17 mouse cellular contexts compared by ENCODE assay signal in genomic region chr9:98642126-98642525, GRCm38 (mm10).
"Had no signal": no experiment of that assay in that cellular context is flagged by ENCODE, and none has a peak within 500 bp of the region (broad histone marks: within the 10 kb centered on the region; RNA-seq: fewer than 3 reads in every experiment).

No protein-coding gene starts in this region.

- H3K27ac ChIP-seq: kidney, embryonic 15.5 days; left cerebral cortex, adult 2 months; liver, embryonic 13.5 days had no signal

- DNase-seq: kidney, adult 11 months; kidney, adult 8-10 months; kidney, postnatal 10 days; kidney, postnatal 36 days; layer of hippocampus, postnatal 36 days; liver, embryonic 13.5 days; lung, adult 2 months; lung, postnatal 14 days; lung, postnatal 4 days; midbrain, embryonic 14.5 days; right cerebral cortex, adult 18-20 months; right cerebral cortex, postnatal 14 days; right cerebral cortex, postnatal 4 days; thymus, postnatal 25 days had no signal

- H3K4me1 ChIP-seq: kidney, embryonic 15.5 days; liver, embryonic 13.5 days had no signal

- H3K36me3 ChIP-seq: kidney, embryonic 15.5 days; liver, embryonic 13.5 days had no signal

- H3K9me3 ChIP-seq: kidney, embryonic 15.5 days; liver, embryonic 13.5 days had no signal

- H3K4me3 ChIP-seq: kidney, embryonic 15.5 days; left cerebral cortex, adult 2 months; liver, embryonic 13.5 days had no signal

- H3K9ac ChIP-seq: kidney, embryonic 15.5 days; liver, embryonic 13.5 days had no signal

- H3K4me2 ChIP-seq: kidney, embryonic 15.5 days; liver, embryonic 13.5 days; midbrain, embryonic 11.5 days had no signal

- H3K27me3 ChIP-seq: liver, embryonic 13.5 days had no signal
